Comparison of ENCODE assay signal across 19 mouse cellular contexts in the genomic region with DNA sequence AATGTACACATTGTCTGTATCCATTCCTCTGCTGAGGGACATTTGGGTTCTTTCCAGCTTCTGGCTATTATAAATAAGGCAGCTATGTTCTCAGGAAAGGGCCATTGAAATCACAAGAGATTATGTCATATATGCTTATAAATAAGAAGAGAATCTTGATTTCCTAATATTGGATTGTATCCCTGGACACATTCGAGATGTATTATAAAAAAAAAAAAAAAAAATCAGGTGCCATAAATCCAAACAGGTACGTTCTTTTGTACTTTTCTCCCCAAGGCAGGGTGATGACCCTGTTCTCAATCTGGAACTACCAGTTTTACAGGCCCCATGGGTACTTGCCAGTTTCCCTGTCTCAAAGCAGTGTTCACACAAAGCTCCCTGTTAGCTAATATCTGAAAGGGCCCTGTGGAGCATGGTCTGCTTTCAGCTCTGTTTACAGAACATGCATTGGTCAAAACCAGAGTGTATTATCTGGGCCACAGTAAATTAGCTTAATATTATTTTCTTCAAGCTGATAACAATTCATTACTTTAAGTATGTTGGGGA.
A peak's percentile ranks its signal among the peaks of the same experiment; 100 is the strongest.
DNase-seq lines count a peak whose midpoint lies in the region; TF ChIP-seq lines count a peak whose summit lies in the region.
"Had no signal": no experiment of that assay in that cellular context is flagged by ENCODE, and none has a peak within 500 bp of the region (broad histone marks: within the 10 kb centered on the region; RNA-seq: fewer than 3 reads in every experiment).

No protein-coding gene starts in this region.

- TF ChIP-seq CTCF in brain, embryonic 14.5 days (IDR thresholded peaks at IDR 0.05; ENCODE audit: borderline replicate concordance, extremely low read depth, insufficient read depth, insufficient read length) = no peak

- DNase-seq in lung, adult 18-20 months = peak; percentile 5 to 13
- no peak for DNase-seq in lung, postnatal 14 days
- DNase-seq in brain, embryonic 14.5 days (ENCODE audit: low read depth) = peak; percentile 35
- peak; percentile 91 for DNase-seq in fat pad, adult 2 months (ENCODE audit: extremely low read depth, low read depth, low spot score)
- DNase-seq in mesoderm, embryonic 11.5 days (ENCODE audit: low read depth, low spot score) = peak; percentile 3
- no peak for DNase-seq in thymus, postnatal 4 days
- DNase-seq in adrenal gland, postnatal 14 days = no peak
- no peak for DNase-seq in frontal cortex, adult 2 months (ENCODE audit: extremely low spot score in 1 of 2, low spot score in 1 of 2)
- DNase-seq: adrenal gland, postnatal 36 days; cerebellum, adult 2 months; cerebellum, postnatal 14 days; gastrocnemius, postnatal 14 days; heart, adult 11 months; kidney, adult 8-10 months; kidney, postnatal 4 days; layer of hippocampus, postnatal 36 days; right cerebral cortex, postnatal 4 days; thymus, adult 18-20 months; thymus, postnatal 25 days had no signal

- TF ChIP-seq POLR2A in brain, embryonic 14.5 days (IDR thresholded peaks at IDR 0.05; ENCODE audit: borderline replicate concordance, extremely low read depth, insufficient read depth, insufficient read length, poor library complexity, severe bottlenecking) = no peak

Comparison
In these comparisons a context has a peak if more than half of its experiments do, and no peak if none do; other contexts are left out.
1. DNase-seq: peak in lung, adult 18-20 months (2 of 2), brain, embryonic 14.5 days (single experiment), fat pad, adult 2 months (single experiment) and mesoderm, embryonic 11.5 days (single experiment); none in lung, postnatal 14 days (single experiment), thymus, postnatal 4 days (single experiment), adrenal gland, postnatal 14 days (single experiment) and frontal cortex, adult 2 months (0 of 2).